13 mouse cellular contexts compared by ENCODE assay signal in the genomic region with DNA sequence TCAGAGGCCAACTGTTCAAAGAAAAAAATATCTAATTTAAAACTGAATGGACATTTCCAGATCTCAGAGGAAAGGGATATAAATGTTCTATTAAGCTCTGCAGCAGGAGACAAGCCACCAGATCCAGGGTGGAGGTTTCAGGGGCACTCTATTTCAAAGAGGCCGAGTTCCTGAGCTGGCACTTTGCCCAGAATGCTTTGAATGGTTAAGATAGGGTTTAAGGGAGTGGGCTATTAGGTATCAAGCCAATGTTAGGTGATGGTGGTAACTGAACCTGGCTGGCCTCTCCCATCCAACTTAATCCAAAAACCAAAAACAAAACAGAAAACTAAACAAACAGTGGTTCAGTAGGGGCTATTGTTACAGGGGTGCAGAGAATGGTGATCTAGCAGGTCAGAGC.
DNase-seq lines count a peak whose midpoint lies in the region; ATAC-seq and TF ChIP-seq lines count a peak whose summit lies in the region.
"Had no signal": no experiment of that assay in that cellular context is flagged by ENCODE, and none has a peak within 500 bp of the region (broad histone marks: within the 10 kb centered on the region; RNA-seq: fewer than 3 reads in every experiment).

No protein-coding gene starts in this region.

- H3K9ac ChIP-seq in heart, embryonic 14.5 days (ENCODE audit: low read length): no peak overlapping the region
- no peak overlapping the region for H3K9ac ChIP-seq in heart, adult 2 months (ENCODE audit: low read depth, low read length)
- no peak overlapping the region for H3K9ac ChIP-seq in lung, embryonic 15.5 days
- H3K9ac ChIP-seq: forebrain, postnatal 0 days; midbrain, embryonic 12.5 days; neural tube, embryonic 15.5 days had no signal

- H3K36me3 ChIP-seq in heart, embryonic 14.5 days (ENCODE audit: control insufficient read depth, insufficient read depth, low read length): no peaks in the 10 kb centered on the region
- H3K36me3 ChIP-seq in heart, adult 2 months (ENCODE audit: control insufficient read depth, insufficient read depth, low read length): peaks cover 30% of the 10 kb centered on the region
- H3K36me3 ChIP-seq in lung, embryonic 15.5 days: no peaks in the 10 kb centered on the region
- H3K36me3 ChIP-seq: neural tube, embryonic 15.5 days had no signal

- DNase-seq in heart, adult 2 months: no peak
- no peak for DNase-seq in lung, postnatal 4 days
- DNase-seq in kidney, postnatal 4 days: peak; percentile 40 to 48
- DNase-seq in layer of hippocampus, adult 11-12 months (ENCODE audit: low spot score): no peak
- DNase-seq: cerebellum, adult 11 months; forebrain, postnatal 0 days; layer of hippocampus, adult 9-11 months; liver had no signal

- H3K27me3 ChIP-seq in heart, embryonic 14.5 days (ENCODE audit: control insufficient read depth, insufficient read depth, low read length): no peaks in the 10 kb centered on the region
- no peaks in the 10 kb centered on the region for H3K27me3 ChIP-seq in heart, adult 2 months (ENCODE audit: control insufficient read depth, insufficient read depth, low read length)
- no peaks in the 10 kb centered on the region for H3K27me3 ChIP-seq in lung, embryonic 15.5 days
- H3K27me3 ChIP-seq: midbrain, embryonic 12.5 days; neural tube, embryonic 15.5 days had no signal

- H3K79me2 ChIP-seq in heart, adult 2 months (replicated peaks; ENCODE audit: control insufficient read depth, insufficient read depth, low read length): no peaks in the 10 kb centered on the region

- H3K4me3 ChIP-seq in heart, embryonic 14.5 days (ENCODE audit: control insufficient read depth in 1 of 2, insufficient read depth in 1 of 2, low read depth in 1 of 2, low read length in 2 of 2): no peak overlapping the region
- no peak overlapping the region for H3K4me3 ChIP-seq in heart, adult 2 months
- no peak overlapping the region for H3K4me3 ChIP-seq in lung, embryonic 15.5 days
- no peak overlapping the region for H3K4me3 ChIP-seq in brown adipose tissue, adult 24 weeks (ENCODE audit: insufficient read depth, low read depth, low read length)
- H3K4me3 ChIP-seq: midbrain, embryonic 12.5 days; neural tube, embryonic 15.5 days had no signal

- H3K27ac ChIP-seq in heart, embryonic 14.5 days (replicated peaks in 1 of 2; ENCODE audit: control insufficient read depth in 1 of 2, insufficient read depth in 1 of 2, low read depth in 2 of 2, low read length in 2 of 2): peak overlapping the region; percentile 10 to 53; a peak in 3 of 4 replicates
- no peak overlapping the region for H3K27ac ChIP-seq in heart, adult 2 months
- H3K27ac ChIP-seq in lung, embryonic 15.5 days: no peak overlapping the region
- 0 out of 2 replicates have a peak overlapping the region, but pooled peaks have one; percentile 29 for H3K27ac ChIP-seq in brown adipose tissue, adult 24 weeks (replicated peaks; ENCODE audit: low read depth, low read length)
- H3K27ac ChIP-seq: midbrain, embryonic 12.5 days; neural tube, embryonic 15.5 days had no signal

- H3K4me1 ChIP-seq in heart, embryonic 14.5 days (ENCODE audit: control insufficient read depth in 2 of 2, insufficient read depth in 2 of 2, low read length in 2 of 2): peaks cover 21 to 41% of the 10 kb centered on the region in 2 experiments
- H3K4me1 ChIP-seq in heart, adult 2 months (ENCODE audit: control insufficient read depth, insufficient read depth, low read length): peaks cover 21% of the 10 kb centered on the region
- H3K4me1 ChIP-seq in lung, embryonic 15.5 days: peaks cover 29% of the 10 kb centered on the region
- peaks cover 18% of the 10 kb centered on the region for H3K4me1 ChIP-seq in brown adipose tissue, adult 24 weeks (ENCODE audit: control insufficient read depth, insufficient read depth, insufficient read length, low read length)

- TF ChIP-seq CTCF in heart, adult 2 months (IDR thresholded peaks at IDR 0.05): no peak

- 0% methylated on average over 1 of the region's 1 CpGs for WGBS in heart, embryonic 14.5 days
- 19% methylated on average over 1 of the region's 1 CpGs for WGBS in heart, adult 2 months
- 11% methylated on average over 1 of the region's 1 CpGs for WGBS in lung, embryonic 15.5 days

- no peaks in the 10 kb centered on the region for H3K9me3 ChIP-seq in heart, embryonic 14.5 days (ENCODE audit: control insufficient read depth, low read length)
- H3K9me3 ChIP-seq in lung, embryonic 15.5 days: no peaks in the 10 kb centered on the region
- H3K9me3 ChIP-seq: midbrain, embryonic 12.5 days; neural tube, embryonic 15.5 days had no signal

- 0 out of 2 replicates have a peak, but pooled peaks have one; percentile 54 for ATAC-seq in heart, embryonic 14.5 days (ENCODE audit: insufficient number of reproducible peaks, insufficient read depth, low FRiP score, low read depth)
- peak; percentile 52; the same call in 1 of the 2 replicates for ATAC-seq in lung, embryonic 15.5 days (ENCODE audit: borderline replicate concordance, extremely low read depth, low FRiP score, low TSS enrichment)
- ATAC-seq: forebrain, postnatal 0 days had no signal

- TF ChIP-seq POLR2A in heart, adult 2 months (IDR thresholded peaks at IDR 0.05; ENCODE audit: insufficient read depth, low read depth, low read length): no peak

- peak overlapping the region; percentile 1; the same call in 1 of the 2 replicates for H3K4me2 ChIP-seq in heart, embryonic 14.5 days (ENCODE audit: low read length)
- no peak overlapping the region for H3K4me2 ChIP-seq in lung, embryonic 15.5 days
- H3K4me2 ChIP-seq: midbrain, embryonic 12.5 days; neural tube, embryonic 15.5 days had no signal

- intact Hi-C loops in heart, adult 2 months (cut with DNase I): loop anchor here (5.0 kb wide), 1 partner anchor 147 kb away; a partner anchor contains a TSS

- TF ChIP-seq EP300 in heart, adult 2 months (IDR thresholded peaks at IDR 0.05; ENCODE audit: insufficient read depth, low read depth, low read length): no peak

Comparison
In these comparisons a context has a peak if more than half of its experiments do, and no peak if none do; other contexts are left out.
1. H3K27ac ChIP-seq: peak in heart, embryonic 14.5 days (2 of 2) and brown adipose tissue, adult 24 weeks (single experiment); none in heart, adult 2 months (single experiment) and lung, embryonic 15.5 days (single experiment).
2. DNase-seq: peak in kidney, postnatal 4 days (2 of 2); none in heart, adult 2 months (0 of 2), lung, postnatal 4 days (0 of 2) and layer of hippocampus, adult 11-12 months (single experiment).